Mouse (Mus musculus): Measurements from ENCODE around the gene Pyroxd1. TPM values are rescaled to one million over a fixed set of nuclear protein-coding genes. Genes with fewer than 3 reads are reported as not detected.
"Not testable (repeated sequence)": the region's sequence is repeated elsewhere in the genome, so short reads cannot be mapped to it uniquely, and the experiment has no call there.

Gene Pyroxd1
- polyA plus RNA-seq, 1 experiment from 2014 or later: 13.2 TPM

DNA sequence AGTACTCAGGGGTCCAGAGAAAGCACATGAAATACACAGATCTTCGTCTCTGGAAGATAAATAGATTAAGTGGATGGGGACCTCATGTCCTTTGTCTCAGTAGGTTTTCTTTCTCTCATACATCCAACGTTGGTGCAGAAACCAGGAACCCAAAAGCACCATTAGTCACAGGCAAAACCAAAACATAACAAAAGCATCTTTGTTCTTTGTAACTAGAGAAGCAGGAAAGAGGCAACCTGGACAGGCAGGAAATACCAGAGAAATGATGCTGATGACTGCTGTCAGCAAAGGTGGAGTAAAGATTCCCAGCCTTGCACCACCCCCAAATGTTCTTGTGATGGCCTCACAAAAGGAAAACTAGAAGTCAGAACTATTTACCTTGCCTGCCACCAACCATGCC lies 5.9 kb upstream of the Pyroxd1 start:
- H3K9me3 ChIP-seq (ENCODE audit: control insufficient read depth, low read length): no peaks in the 10 kb centered on the region
- ATAC-seq (ENCODE audit: low read depth) (no peak), DNase-seq (ENCODE audit: low spot score) (peak; percentile 16)
- H3K27ac ChIP-seq (replicated peaks; ENCODE audit: low read depth, low read length): no peak overlapping the region; the same call in 1 of the 2 replicates
- H3K4me2 ChIP-seq (ENCODE audit: low read depth, low read length): no peak overlapping the region
- no peak overlapping the region for H3K4me3 ChIP-seq (ENCODE audit: low read depth, low read length)
- no peaks in the 10 kb centered on the region; the same call in 1 of the 2 replicates for H3K4me1 ChIP-seq (ENCODE audit: control insufficient read depth, insufficient read depth, low read length)
- no peaks in the 10 kb centered on the region for H3K27me3 ChIP-seq (replicated peaks; ENCODE audit: control insufficient read depth, insufficient read depth, low read length)
- no peak overlapping the region for H3K9ac ChIP-seq (ENCODE audit: low read depth, low read length)
- H3K36me3 ChIP-seq (ENCODE audit: control insufficient read depth, insufficient read depth, low read length): no peaks in the 10 kb centered on the region
- 23% methylated on average over 2 of the region's 2 CpGs for WGBS

DNA sequence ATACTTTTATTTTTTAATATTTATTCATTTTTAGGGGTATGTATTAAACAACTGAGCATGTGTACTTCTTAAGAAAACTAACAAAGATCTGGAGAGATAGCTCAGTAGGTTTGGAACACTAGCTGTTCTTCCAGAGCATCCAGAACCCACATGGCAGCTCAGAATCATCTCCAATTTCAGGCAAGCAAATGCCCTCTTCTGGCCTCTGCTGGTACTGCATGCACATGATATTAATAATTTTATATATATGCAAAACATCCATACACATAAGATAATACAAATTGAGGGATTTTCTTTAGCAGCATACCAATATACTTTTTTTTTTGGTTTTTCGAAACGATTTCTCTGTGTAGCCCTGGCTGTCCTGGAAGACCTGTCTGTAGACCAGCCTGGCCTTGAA lies 1.9 kb upstream of the Pyroxd1 start:
- Histone ChIP-seq H3K4me3 (ENCODE audit: low read depth, low read length) (no peak overlapping the region), H3K9me3 (ENCODE audit: control insufficient read depth, low read length) (no peaks in the 10 kb centered on the region), H3K27me3 (replicated peaks; ENCODE audit: control insufficient read depth, insufficient read depth, low read length) (no peaks in the 10 kb centered on the region), H3K27ac (replicated peaks; ENCODE audit: low read depth, low read length) (no peak overlapping the region), H3K9ac (ENCODE audit: low read depth, low read length) (no peak overlapping the region), H3K36me3 (ENCODE audit: control insufficient read depth, insufficient read depth, low read length) (no peaks in the 10 kb centered on the region), H3K4me1 (ENCODE audit: control insufficient read depth, insufficient read depth, low read length) (peaks cover 5% of the 10 kb centered on the region; the same call in 1 of the 2 replicates), H3K4me2 (ENCODE audit: low read depth, low read length) (no peak overlapping the region)
- ATAC-seq (ENCODE audit: low read depth) (no peak), DNase-seq (ENCODE audit: low spot score) (peak; percentile 39)
- WGBS: 71% methylated on average over 2 of the region's 2 CpGs

- Histone ChIP-seq H3K27me3 (replicated peaks; ENCODE audit: control insufficient read depth, insufficient read depth, low read length) (no peaks in the 10 kb centered on the region), H3K36me3 (ENCODE audit: control insufficient read depth, insufficient read depth, low read length) (peaks cover 22% of the 10 kb centered on the region), H3K4me1 (ENCODE audit: control insufficient read depth, insufficient read depth, low read length) (0 out of 2 replicates have a peak, but pooled peaks cover 5% of the 10 kb centered on the region), H3K4me3 (ENCODE audit: low read depth, low read length) (peak overlapping the region; percentile 59), H3K9ac (ENCODE audit: low read depth, low read length) (peak overlapping the region; percentile 57; the same call in 1 of the 2 replicates), H3K9me3 (ENCODE audit: control insufficient read depth, low read length) (no peaks in the 10 kb centered on the region), H3K27ac (replicated peaks; ENCODE audit: low read depth, low read length) (0 out of 2 replicates have a peak overlapping the region, but pooled peaks have one; percentile 72), H3K4me2 (ENCODE audit: low read depth, low read length) (peak overlapping the region; percentile 56)
- WGBS: 43% methylated on average over 12 of the region's 12 CpGs
- ATAC-seq (ENCODE audit: low read depth) (no peak), DNase-seq (ENCODE audit: low spot score) (no peak)
Measured at GRCm38 (mm10) chr6:142346181-142347110, 992 bp downstream of the Pyroxd1 start.

DNA sequence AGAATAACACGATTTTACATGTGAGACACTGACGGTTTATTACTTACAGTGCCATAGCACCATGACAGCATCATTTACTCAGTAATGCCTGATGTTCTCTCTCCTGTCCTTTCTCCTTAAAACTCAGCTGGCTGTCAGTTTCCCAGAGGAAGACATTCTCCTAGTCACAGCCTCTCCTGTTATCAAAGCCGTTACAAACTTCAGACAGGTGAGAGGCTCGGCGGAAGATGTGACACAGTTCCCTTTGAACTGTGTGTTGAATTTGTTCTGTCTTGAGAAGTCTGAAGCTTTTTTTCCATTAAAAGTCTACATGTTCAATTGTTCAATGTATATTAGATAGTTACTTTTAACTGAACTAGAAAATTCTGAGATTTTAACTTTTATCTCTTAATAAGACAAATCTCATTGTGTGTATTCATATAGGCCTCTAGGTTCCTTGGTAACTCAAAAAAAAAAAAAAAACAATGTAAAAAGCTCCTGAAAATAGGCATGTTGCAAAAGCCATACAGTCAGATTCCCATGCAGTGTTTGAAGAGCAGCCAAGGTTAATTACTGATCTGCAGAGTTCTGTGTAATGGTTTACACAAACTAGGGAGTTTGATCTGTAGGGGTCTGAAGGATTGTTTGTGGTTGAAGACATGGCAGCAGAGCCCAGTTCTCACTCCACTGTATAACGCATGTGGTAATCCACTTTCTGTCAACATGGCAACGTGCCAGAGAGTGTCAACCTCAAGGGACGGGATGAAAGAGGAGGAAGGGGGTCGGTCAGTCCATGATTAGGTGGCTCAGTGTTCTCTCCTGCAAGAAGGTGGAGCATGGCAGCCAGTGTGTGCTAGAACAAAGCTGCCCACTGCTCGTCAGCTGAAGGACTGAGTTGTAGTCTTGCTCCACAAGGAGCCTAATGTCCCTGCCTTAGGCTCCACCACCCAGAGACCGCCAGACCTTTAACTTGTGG lies 2.3 kb downstream of the Pyroxd1 start:
- 74% methylated on average over 11 of the region's 11 CpGs for WGBS
- no peak overlapping the region for H3K4me2 ChIP-seq (ENCODE audit: low read depth, low read length)
- H3K27me3 ChIP-seq (replicated peaks; ENCODE audit: control insufficient read depth, insufficient read depth, low read length): no peaks in the 10 kb centered on the region
- 0 out of 2 replicates have a peak, but pooled peaks cover 5% of the 10 kb centered on the region for H3K4me1 ChIP-seq (ENCODE audit: control insufficient read depth, insufficient read depth, low read length)
- ATAC-seq (ENCODE audit: low read depth) (no peak; the same call in 1 of the 2 replicates), DNase-seq (ENCODE audit: low spot score) (peak; percentile 15)
- no peak overlapping the region for H3K27ac ChIP-seq (replicated peaks; ENCODE audit: low read depth, low read length)
- no peaks in the 10 kb centered on the region for H3K9me3 ChIP-seq (ENCODE audit: control insufficient read depth, low read length)
- H3K9ac ChIP-seq (ENCODE audit: low read depth, low read length): no peak overlapping the region
- no peak overlapping the region for H3K4me3 ChIP-seq (ENCODE audit: low read depth, low read length)
- peaks cover 22% of the 10 kb centered on the region for H3K36me3 ChIP-seq (ENCODE audit: control insufficient read depth, insufficient read depth, low read length)

DNA sequence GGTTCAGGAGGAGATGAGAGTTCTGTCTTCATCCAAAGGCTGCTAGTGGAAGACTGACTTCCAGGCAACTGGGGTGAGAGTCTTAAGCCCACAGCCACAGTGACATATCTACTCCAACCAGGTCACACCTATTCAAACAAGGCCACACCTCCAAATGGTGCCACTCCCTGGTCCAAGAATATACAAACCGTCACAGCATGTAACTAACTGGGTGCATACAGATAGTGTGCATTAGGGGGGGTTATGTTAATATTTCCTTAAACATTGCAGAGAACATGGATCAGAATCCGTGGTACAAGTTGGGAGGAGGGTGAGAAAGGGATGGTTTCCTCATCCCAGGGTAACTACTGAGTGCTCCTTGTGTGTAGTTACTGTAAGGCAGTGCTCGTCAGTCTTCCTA lies 6.6 kb downstream of the Pyroxd1 start:
- not testable (repeated sequence) for H3K9me3 ChIP-seq (ENCODE audit: control insufficient read depth, low read length); H3K4me2 ChIP-seq (ENCODE audit: low read depth, low read length); H3K27ac ChIP-seq (replicated peaks; ENCODE audit: low read depth, low read length); DNase-seq (ENCODE audit: low spot score); H3K4me1 ChIP-seq (ENCODE audit: control insufficient read depth, insufficient read depth, low read length); ATAC-seq (ENCODE audit: low read depth); H3K9ac ChIP-seq (ENCODE audit: low read depth, low read length); H3K4me3 ChIP-seq (ENCODE audit: low read depth, low read length); H3K27me3 ChIP-seq (replicated peaks; ENCODE audit: control insufficient read depth, insufficient read depth, low read length)
- WGBS: 88% methylated on average over 3 of the region's 3 CpGs
- peaks cover 48% of the 10 kb centered on the region for H3K36me3 ChIP-seq (ENCODE audit: control insufficient read depth, insufficient read depth, low read length)

DNA sequence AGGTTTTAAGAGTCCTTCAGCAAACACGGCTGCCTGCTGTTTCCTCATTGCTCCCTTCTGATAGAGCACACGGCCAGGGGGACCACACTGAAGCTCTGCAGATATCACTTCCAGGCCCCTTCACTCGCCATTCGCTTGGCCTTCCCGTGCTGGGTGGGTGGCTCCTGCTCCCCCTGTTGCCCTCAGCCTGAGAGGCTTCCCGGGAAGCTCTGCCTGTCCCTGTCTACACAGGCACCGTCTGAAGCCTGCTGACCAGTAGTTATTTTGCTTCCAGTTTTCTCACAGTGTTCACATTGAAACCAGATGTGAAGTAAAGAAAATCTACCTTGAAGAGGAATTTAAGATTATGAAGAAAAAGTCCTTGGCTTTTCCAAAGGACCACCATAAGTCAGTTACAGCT lies 11.7 kb downstream of the Pyroxd1 start:
- Histone ChIP-seq H3K9ac (ENCODE audit: low read depth, low read length) (no peak overlapping the region), H3K36me3 (ENCODE audit: control insufficient read depth, insufficient read depth, low read length) (peaks cover 61% of the 10 kb centered on the region), H3K4me1 (ENCODE audit: control insufficient read depth, insufficient read depth, low read length) (no peaks in the 10 kb centered on the region), H3K4me2 (ENCODE audit: low read depth, low read length) (no peak overlapping the region), H3K9me3 (ENCODE audit: control insufficient read depth, low read length) (no peaks in the 10 kb centered on the region), H3K4me3 (ENCODE audit: low read depth, low read length) (no peak overlapping the region), H3K27ac (replicated peaks; ENCODE audit: low read depth, low read length) (no peak overlapping the region), H3K27me3 (replicated peaks; ENCODE audit: control insufficient read depth, insufficient read depth, low read length) (no peaks in the 10 kb centered on the region)
- 53% methylated on average over 7 of the region's 7 CpGs for WGBS
- DNase-seq (ENCODE audit: low spot score): no peak
- no peak for ATAC-seq (ENCODE audit: low read depth)

DNA sequence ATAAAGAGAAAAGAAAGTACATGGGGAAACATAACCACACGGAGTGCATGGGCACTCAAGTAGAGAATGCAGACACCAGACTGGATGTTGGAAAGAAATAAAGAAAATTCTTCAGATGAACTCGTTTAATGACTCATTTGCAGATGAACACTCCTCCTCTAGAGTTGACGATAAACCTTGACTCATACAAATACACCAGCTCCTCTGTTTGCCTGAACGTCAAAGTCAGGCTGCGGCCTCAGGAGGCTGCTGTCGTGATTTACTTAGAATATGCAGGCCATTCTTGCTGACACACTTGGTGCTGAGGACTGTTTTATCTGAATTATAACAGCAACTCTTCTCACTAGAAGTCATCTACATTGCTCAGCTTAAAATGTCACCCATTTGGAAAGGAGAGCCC lies 16.6 kb downstream of the Pyroxd1 start:
- DNase-seq (ENCODE audit: low spot score) (no peak), ATAC-seq (ENCODE audit: low read depth) (no peak)
- 94% methylated on average over 6 of the region's 6 CpGs for WGBS
- no peaks in the 10 kb centered on the region for H3K27me3 ChIP-seq (replicated peaks; ENCODE audit: control insufficient read depth, insufficient read depth, low read length)
- no peaks in the 10 kb centered on the region for H3K4me1 ChIP-seq (ENCODE audit: control insufficient read depth, insufficient read depth, low read length)
- no peak overlapping the region for H3K9ac ChIP-seq (ENCODE audit: low read depth, low read length)
- H3K4me2 ChIP-seq (ENCODE audit: low read depth, low read length): no peak overlapping the region
- no peaks in the 10 kb centered on the region for H3K9me3 ChIP-seq (ENCODE audit: control insufficient read depth, low read length)
- no peak overlapping the region for H3K27ac ChIP-seq (replicated peaks; ENCODE audit: low read depth, low read length)
- H3K4me3 ChIP-seq (ENCODE audit: low read depth, low read length): no peak overlapping the region
- peaks cover 70% of the 10 kb centered on the region for H3K36me3 ChIP-seq (ENCODE audit: control insufficient read depth, insufficient read depth, low read length)

GRCm38 (mm10) chr6:142363019-142363576 lies 17.6 kb downstream of the Pyroxd1 start:
- 64% methylated on average over 9 of the region's 9 CpGs for WGBS
- Histone ChIP-seq H3K4me1 (ENCODE audit: control insufficient read depth, insufficient read depth, low read length) (no peaks in the 10 kb centered on the region), H3K4me3 (ENCODE audit: low read depth, low read length) (no peak overlapping the region), H3K9me3 (ENCODE audit: control insufficient read depth, low read length) (no peaks in the 10 kb centered on the region), H3K36me3 (ENCODE audit: control insufficient read depth, insufficient read depth, low read length) (peaks cover 78% of the 10 kb centered on the region), H3K27ac (replicated peaks; ENCODE audit: low read depth, low read length) (no peak overlapping the region), H3K9ac (ENCODE audit: low read depth, low read length) (no peak overlapping the region), H3K4me2 (ENCODE audit: low read depth, low read length) (no peak overlapping the region), H3K27me3 (replicated peaks; ENCODE audit: control insufficient read depth, insufficient read depth, low read length) (no peaks in the 10 kb centered on the region)
- ATAC-seq (ENCODE audit: low read depth) (peak; percentile 50; the same call in 1 of the 2 replicates), DNase-seq (ENCODE audit: low spot score) (peak; percentile 39)
